Mouse (Mus musculus) testis, adult 2 months (tissue): ENCODE measurements around the gene Tesk2.

Source experiments
- CTCF ChIP-seq: fragments of 200-500 bp; IDR thresholded peaks from 2 replicates; pipeline ENCODE4 v1.5.1; 2012; ENCODE audit warnings: low read depth, mild to moderate bottlenecking, inconsistent platforms, low read length, moderate library complexity; ENCODE audit not compliant: control insufficient read depth, insufficient read depth, insufficient replicate concordance
- POLR2A ChIP-seq: fragments of 200-500 bp; IDR thresholded peaks from 2 replicates; pipeline ENCODE4 v1.6.1; 2012; ENCODE audit warnings: low read depth, mild to moderate bottlenecking, inconsistent platforms, low read length, moderate library complexity; ENCODE audit not compliant: control insufficient read depth

- TF ChIP-seq POLR2A (no peak), CTCF (no peak)
Measured at GRCm38 (mm10) chr4:116821694-116822016, 100.9 kb downstream of the Tesk2 start, which contains the start of gene Hpdl.
